Mouse (Mus musculus): Measurements from ENCODE around the gene Slain2.
"Not testable (repeated sequence)": the region's sequence is repeated elsewhere in the genome, so short reads cannot be mapped to it uniquely, and the experiment has no call there.

Slain2 gene

GRCm38 (mm10) chr5:73011806-73012205, 97.7 kb downstream of the Slain2 start:
- not testable (repeated sequence) for DNase-seq (ENCODE audit: low spot score in 2 of 2)

GRCm38 (mm10) chr5:73012884-73013610, 98.9 kb downstream of the Slain2 start:
- not testable (repeated sequence) for DNase-seq (ENCODE audit: low spot score in 2 of 2)

GRCm38 (mm10) chr5:73013611-73014287, 99.6 kb downstream of the Slain2 start:
- DNase-seq (ENCODE audit: low spot score in 2 of 2): not testable (repeated sequence)

GRCm38 (mm10) chr5:73014745-73015144, 100.6 kb downstream of the Slain2 start:
- DNase-seq (ENCODE audit: low spot score in 2 of 2): no peak

- no peak for DNase-seq (ENCODE audit: low spot score in 2 of 2)
These were observed 109.7 kb downstream of the Slain2 start for GRCm38 (mm10) chr5:73023801-73024200.

All from natural killer cell, adult 2 months (primary cell).